Mouse (Mus musculus) heart, adult 2 months (tissue): Measurements from ENCODE around the gene Cript.

Source experiments
- EP300 ChIP-seq: fragments of 200-500 bp; IDR thresholded peaks from 2 replicates; pipeline ENCODE4 v1.6.1; 2011; ENCODE audit warnings: low read depth, low read length, control low read depth; ENCODE audit not compliant: insufficient read depth
- POLR2A ChIP-seq: fragments of 200-500 bp; IDR thresholded peaks from 2 replicates; pipeline ENCODE4 v1.6.1; 2011; ENCODE audit warnings: mild to moderate bottlenecking, low read depth, low read length, control low read depth; ENCODE audit not compliant: insufficient read depth

DNA sequence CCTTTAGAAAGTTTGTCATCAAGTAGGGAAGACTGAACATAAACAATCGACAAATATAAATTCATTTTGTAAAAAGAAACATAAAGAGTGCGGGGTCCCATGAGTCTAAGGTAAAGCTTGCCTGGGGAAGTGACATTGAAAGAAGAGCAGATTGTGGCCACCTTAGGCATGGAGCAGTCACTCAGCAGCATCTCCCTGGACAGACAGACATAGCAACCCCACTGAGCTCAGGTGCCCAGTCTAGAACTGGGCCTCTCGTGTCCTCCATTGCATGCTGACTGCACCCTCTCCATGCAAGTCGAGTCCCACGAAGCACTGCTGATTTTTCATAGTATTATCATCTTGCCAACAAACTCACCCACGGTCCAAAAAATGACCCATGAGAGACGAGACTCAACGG, 19.4 kb downstream of the Cript start:
- TF ChIP-seq POLR2A, result no peak
- TF ChIP-seq EP300, result no peak
